Mouse (Mus musculus): ENCODE data around the gene Sstr4. TPM values are rescaled to one million over a fixed set of nuclear protein-coding genes. Genes with fewer than 3 reads are reported as not detected.
A peak's percentile ranks its signal among the peaks of the same experiment; 100 is the strongest.

Gene Sstr4
- polyA plus RNA-seq, 1 experiment from 2014 or later: 0.70 TPM

GRCm38 (mm10) chr2:148398901-148399685 lies 3.9 kb downstream of the Sstr4 start:
- ATAC-seq (ENCODE audit: low FRiP score): no peak
- Histone ChIP-seq H3K9me3 (no peaks in the 10 kb centered on the region), H3K27ac (no peak overlapping the region), H3K4me3 (replicated peaks) (no peak overlapping the region), H3K4me2 (no peak overlapping the region), H3K9ac (no peak overlapping the region), H3K4me1 (peaks cover 10% of the 10 kb centered on the region; the same call in 1 of the 2 replicates), H3K27me3 (peaks cover 35% of the 10 kb centered on the region), H3K36me3 (replicated peaks) (no peaks in the 10 kb centered on the region)
- WGBS: 90% methylated on average over 5 of the region's 5 CpGs

DNA sequence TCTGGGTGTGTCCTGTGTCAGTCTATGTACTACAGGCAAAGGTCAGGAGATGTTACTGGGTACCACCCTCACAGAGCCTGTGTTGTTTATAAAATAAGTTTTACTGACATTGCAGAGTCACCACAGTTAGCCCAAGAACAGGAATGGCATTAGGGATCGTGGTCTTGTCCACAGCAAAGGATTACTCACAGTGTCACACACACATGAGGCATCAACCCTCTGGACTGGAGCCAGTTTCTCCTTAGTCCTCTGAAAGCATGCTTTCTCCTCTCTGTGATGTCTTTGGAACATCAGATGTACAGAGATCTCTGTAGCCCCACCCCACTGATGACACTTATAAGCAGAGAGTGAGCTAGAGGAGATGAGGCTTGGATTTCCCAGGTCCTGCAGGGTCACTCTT lies 7.1 kb downstream of the Sstr4 start:
- no peak overlapping the region for H3K27ac ChIP-seq
- H3K9me3 ChIP-seq: no peaks in the 10 kb centered on the region
- no peak overlapping the region for H3K9ac ChIP-seq
- H3K27me3 ChIP-seq: peaks cover 31% of the 10 kb centered on the region
- no peak for ATAC-seq (ENCODE audit: low FRiP score)
- H3K4me3 ChIP-seq (replicated peaks): no peak overlapping the region
- peaks cover 15% of the 10 kb centered on the region for H3K4me1 ChIP-seq
- no peaks in the 10 kb centered on the region for H3K36me3 ChIP-seq (replicated peaks)
- WGBS: 82% methylated on average over 1 of the region's 1 CpGs
- H3K4me2 ChIP-seq: no peak overlapping the region

- Histone ChIP-seq H3K4me2 (no peak overlapping the region), H3K9me3 (no peaks in the 10 kb centered on the region), H3K27me3 (peaks cover 47% of the 10 kb centered on the region), H3K4me3 (replicated peaks) (no peak overlapping the region), H3K27ac (no peak overlapping the region), H3K36me3 (replicated peaks) (no peaks in the 10 kb centered on the region), H3K4me1 (peaks cover 28% of the 10 kb centered on the region), H3K9ac (no peak overlapping the region)
- 69% methylated on average over 5 of the region's 5 CpGs for WGBS
- ATAC-seq (ENCODE audit: low FRiP score): no peak
Measured at GRCm38 (mm10) chr2:148404906-148405305, 9.8 kb downstream of the Sstr4 start.

GRCm38 (mm10) chr2:148406160-148406970 lies 11.2 kb downstream of the Sstr4 start:
- H3K4me2 ChIP-seq: peak overlapping the region; percentile 58
- peak overlapping the region; percentile 37 for H3K4me3 ChIP-seq (replicated peaks)
- peaks cover 49% of the 10 kb centered on the region for H3K27me3 ChIP-seq
- H3K4me1 ChIP-seq: peaks cover 28% of the 10 kb centered on the region
- H3K9me3 ChIP-seq: no peaks in the 10 kb centered on the region
- ATAC-seq (ENCODE audit: low FRiP score): 0 out of 2 replicates have a peak, but pooled peaks have one; percentile 21
- no peaks in the 10 kb centered on the region for H3K36me3 ChIP-seq (replicated peaks)
- 9% methylated on average over 34 of the region's 34 CpGs for WGBS
- no peak overlapping the region for H3K9ac ChIP-seq
- no peak overlapping the region for H3K27ac ChIP-seq

DNA sequence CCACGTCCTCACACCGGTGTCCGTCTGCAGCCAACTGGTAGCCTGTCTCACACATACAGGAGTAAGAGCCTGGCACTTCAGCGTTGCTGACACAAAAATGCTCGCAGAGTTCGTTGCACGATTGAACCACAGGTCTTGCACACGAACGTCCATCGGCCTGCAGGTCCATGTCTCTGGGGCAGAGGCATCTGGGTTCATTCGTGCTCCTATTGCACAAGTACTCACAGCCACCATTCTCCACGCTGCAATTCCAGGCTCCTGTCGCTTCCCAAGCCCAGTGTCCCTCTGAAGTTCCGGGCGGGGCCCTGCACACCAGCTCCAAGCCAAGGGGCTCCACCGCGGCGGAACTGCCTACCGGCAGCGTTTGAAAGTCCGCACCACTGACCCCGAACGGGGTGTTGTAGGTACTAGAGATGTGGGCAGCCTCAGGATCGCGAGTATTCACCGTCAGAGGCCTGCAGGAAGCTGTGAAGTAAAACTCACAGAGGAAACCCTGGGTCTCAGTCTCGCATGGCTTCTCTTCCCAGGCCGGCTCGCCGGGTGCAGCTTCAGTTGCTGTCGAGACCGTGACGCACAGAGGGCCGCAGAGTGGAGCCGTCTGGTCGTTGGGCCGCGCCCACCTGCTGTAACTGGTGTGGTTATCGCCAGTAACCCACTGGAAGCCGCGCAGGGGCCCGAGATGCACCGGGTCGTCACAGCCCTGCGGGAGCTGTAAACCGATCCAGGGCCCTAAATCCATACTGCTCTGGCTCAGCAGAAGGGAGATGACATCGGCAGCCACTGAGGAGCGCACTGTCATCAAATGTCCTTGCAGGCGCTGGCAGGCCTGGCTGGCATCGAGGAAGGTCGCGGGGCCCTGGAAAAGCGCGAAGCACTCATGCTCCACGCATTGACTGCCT lies 12.1 kb downstream of the Sstr4 start:
- ATAC-seq (ENCODE audit: low FRiP score): peak; percentile 34; the same call in 1 of the 2 replicates
- Histone ChIP-seq H3K27ac (no peak overlapping the region), H3K9ac (peak overlapping the region; percentile 44), H3K27me3 (peaks cover 49% of the 10 kb centered on the region), H3K4me2 (peak overlapping the region; percentile 58), H3K4me3 (replicated peaks) (peak overlapping the region; percentile 37), H3K4me1 (peaks cover 28% of the 10 kb centered on the region), H3K9me3 (no peaks in the 10 kb centered on the region), H3K36me3 (replicated peaks) (no peaks in the 10 kb centered on the region)
- WGBS: 3% methylated on average over 55 of the region's 55 CpGs

DNA sequence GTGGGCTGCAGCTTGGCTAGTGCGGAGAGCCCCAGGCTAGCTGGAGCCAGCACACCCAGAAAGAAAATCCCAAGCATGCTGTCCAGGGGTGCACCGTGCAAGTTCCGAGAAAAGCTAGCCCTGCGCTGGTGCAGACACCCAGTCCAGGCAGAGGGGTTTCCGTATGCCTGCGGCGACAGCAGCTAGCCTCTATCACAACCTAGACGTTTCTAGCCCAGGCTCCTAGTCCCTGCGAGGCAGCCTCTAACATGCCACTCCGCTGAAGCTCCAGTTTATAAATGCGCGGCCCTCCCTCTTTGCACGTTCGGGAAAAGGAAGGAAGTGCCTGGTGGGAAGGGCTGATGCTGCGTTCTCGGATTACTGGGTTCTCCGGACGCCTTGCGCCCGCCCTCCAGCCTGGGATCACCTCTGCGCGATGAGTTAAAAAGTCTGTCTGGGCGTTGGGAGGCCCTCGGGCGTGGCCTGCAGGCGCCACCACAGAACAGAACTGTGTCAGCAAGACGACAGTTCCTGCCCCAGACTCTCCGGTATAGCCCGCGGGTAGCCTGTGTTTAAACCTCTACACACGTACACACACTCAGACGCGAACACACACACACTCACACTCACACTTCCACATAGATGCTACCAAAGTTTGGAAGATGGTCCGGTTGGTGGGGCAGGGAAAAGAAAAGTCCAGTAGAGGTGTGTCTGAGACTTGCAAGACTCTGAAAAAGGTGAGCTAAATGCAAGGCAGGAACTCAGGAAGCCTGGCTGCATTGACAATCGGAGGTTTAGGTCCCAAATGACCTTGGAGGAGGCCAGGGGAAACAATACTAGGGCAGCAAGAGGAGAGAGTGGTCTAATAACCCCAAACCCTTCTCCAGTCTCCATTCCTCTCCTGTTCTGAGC lies 13.0 kb downstream of the Sstr4 start, which contains the start of gene Thbd:
Thbd (minus strand) TSS at position 319 of the 891 bp plus-strand sequence.
- Histone ChIP-seq H3K4me1 (peaks cover 28% of the 10 kb centered on the region), H3K9ac (peak within 1 kb of the TSS; percentile 44), H3K9me3 (no peaks in the 10 kb centered on the region), H3K4me3 (replicated peaks) (peak within 1 kb of the TSS; percentile 37), H3K27ac (no peak within 1 kb of the TSS), H3K36me3 (replicated peaks) (no peaks in the 10 kb centered on the region), H3K27me3 (peaks cover 49% of the 10 kb centered on the region), H3K4me2 (peak within 1 kb of the TSS; percentile 58)
- peak; percentile 24; the same call in 1 of the 2 replicates for ATAC-seq (ENCODE audit: low FRiP score)
- WGBS: 3% methylated on average over 35 of the region's 35 CpGs

DNA sequence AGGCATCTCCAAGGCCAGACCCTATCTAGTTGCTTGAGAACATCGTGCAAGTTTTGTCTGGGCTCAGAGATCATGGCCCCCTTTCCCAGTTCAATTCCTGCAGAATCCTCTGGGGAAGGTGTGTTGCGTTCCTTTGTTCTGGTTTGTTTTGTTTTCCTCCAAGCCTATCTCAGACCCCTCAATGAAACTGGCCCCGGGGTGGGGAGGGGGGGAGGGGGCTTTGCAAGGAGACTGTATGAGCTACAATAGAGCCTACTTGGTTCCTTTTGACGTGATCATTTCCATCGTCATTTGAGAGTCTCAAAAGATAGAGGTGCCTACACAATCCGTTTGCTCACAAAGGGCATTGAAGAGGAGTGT lies 13.6 kb downstream of the Sstr4 start:
- Histone ChIP-seq H3K4me2 (peak overlapping the region; percentile 58; the same call in 1 of the 2 replicates), H3K27ac (no peak overlapping the region), H3K4me3 (replicated peaks) (no peak overlapping the region), H3K27me3 (peaks cover 49% of the 10 kb centered on the region), H3K4me1 (peaks cover 28% of the 10 kb centered on the region), H3K36me3 (replicated peaks) (no peaks in the 10 kb centered on the region), H3K9me3 (no peaks in the 10 kb centered on the region), H3K9ac (no peak overlapping the region)
- peak; percentile 15; the same call in 1 of the 2 replicates for ATAC-seq (ENCODE audit: low FRiP score)
- WGBS: 15% methylated on average over 6 of the region's 6 CpGs

- Histone ChIP-seq H3K9me3 (no peaks in the 10 kb centered on the region), H3K36me3 (replicated peaks) (no peaks in the 10 kb centered on the region), H3K27me3 (peaks cover 49% of the 10 kb centered on the region), H3K4me3 (replicated peaks) (no peak overlapping the region), H3K4me2 (no peak overlapping the region), H3K27ac (no peak overlapping the region), H3K4me1 (peaks cover 28% of the 10 kb centered on the region), H3K9ac (no peak overlapping the region)
- peak; percentile 63 for ATAC-seq (ENCODE audit: low FRiP score)
- 18% methylated on average over 9 of the region's 9 CpGs for WGBS
Measured at GRCm38 (mm10) chr2:148409141-148409540, 14.0 kb downstream of the Sstr4 start.

DNA sequence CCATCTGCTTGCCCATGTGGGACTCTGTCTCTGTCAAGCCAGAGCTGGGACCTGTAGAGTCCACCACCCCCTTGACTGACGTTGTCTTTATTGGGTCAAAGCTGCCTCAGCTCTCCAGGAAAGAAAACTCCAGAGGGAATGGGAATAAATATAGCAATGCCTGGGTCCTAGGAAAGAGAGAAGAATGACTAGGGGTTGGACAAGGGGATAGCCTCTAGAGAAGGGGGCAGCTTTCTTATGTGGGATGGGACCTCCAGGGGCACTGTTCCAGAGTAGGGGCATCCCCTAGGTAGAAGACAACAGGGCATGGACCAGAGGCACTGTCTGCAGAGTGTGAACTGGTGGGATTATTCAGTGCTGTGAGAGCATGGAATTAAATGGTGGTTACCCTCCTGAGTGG lies 14.7 kb downstream of the Sstr4 start:
- H3K4me3 ChIP-seq (replicated peaks): no peak overlapping the region
- no peak overlapping the region for H3K9ac ChIP-seq
- H3K27ac ChIP-seq: no peak overlapping the region
- no peaks in the 10 kb centered on the region for H3K36me3 ChIP-seq (replicated peaks)
- no peak overlapping the region for H3K4me2 ChIP-seq
- H3K27me3 ChIP-seq: peaks cover 47% of the 10 kb centered on the region
- peaks cover 28% of the 10 kb centered on the region for H3K4me1 ChIP-seq
- WGBS: 81% methylated on average over 1 of the region's 1 CpGs
- no peak for ATAC-seq (ENCODE audit: low FRiP score)
- H3K9me3 ChIP-seq: no peaks in the 10 kb centered on the region

DNA sequence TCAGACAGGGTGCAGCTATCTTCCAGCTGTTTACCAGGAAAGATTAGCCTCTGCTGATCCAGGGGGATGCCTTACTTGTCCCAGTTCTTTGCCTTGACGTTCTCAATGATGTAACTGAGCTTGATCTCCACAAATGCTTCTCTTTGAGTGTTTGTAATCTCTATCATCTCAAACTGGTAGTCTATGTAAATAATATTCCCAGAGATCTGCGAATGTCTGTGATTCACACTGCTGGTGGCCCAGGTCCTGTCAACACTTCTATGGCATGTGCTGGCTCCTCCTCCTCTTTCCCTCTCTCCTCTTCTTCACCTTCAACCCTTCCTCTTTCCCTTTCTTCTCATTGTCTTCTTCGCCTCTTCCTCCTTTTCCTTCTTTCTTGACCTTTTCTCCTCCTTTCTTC lies 24.0 kb downstream of the Sstr4 start:
- 75% methylated on average over 3 of the region's 3 CpGs for WGBS
- no peak for ATAC-seq (ENCODE audit: low FRiP score)
- Histone ChIP-seq H3K4me3 (replicated peaks) (no peak overlapping the region), H3K36me3 (replicated peaks) (no peaks in the 10 kb centered on the region), H3K4me2 (no peak overlapping the region), H3K27ac (no peak overlapping the region), H3K27me3 (no peaks in the 10 kb centered on the region), H3K4me1 (no peaks in the 10 kb centered on the region), H3K9me3 (no peaks in the 10 kb centered on the region), H3K9ac (no peak overlapping the region)

DNA sequence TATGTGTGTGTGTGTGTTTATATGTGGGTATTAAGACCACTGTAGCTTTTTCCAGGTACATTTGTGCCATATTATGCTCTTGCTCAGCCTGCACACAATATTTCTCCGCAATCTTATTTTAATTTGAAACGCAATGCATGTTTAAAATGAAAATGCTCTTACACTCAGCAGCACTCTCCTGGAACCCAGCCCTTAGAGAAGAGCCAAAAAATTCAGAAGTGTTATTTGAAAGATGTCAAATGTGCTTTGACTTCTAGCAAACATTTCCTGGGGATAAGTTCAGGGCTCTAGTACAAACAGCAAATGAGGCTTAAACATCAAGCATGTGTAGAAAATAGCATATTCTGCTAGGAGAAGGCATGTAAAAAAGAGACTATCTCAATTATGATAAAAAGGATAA lies 24.6 kb downstream of the Sstr4 start:
- Histone ChIP-seq H3K27ac (no peak overlapping the region), H3K4me2 (no peak overlapping the region), H3K4me1 (no peaks in the 10 kb centered on the region), H3K9ac (no peak overlapping the region), H3K27me3 (no peaks in the 10 kb centered on the region), H3K36me3 (replicated peaks) (no peaks in the 10 kb centered on the region), H3K9me3 (no peaks in the 10 kb centered on the region), H3K4me3 (replicated peaks) (no peak overlapping the region)
- WGBS: 91% methylated on average over 2 of the region's 2 CpGs
- no peak for ATAC-seq (ENCODE audit: low FRiP score)

Measured in forebrain, embryonic 12.5 days (tissue).